Mouse (Mus musculus) skeletal muscle tissue, adult 2 months (tissue): ENCODE data around the gene Ttc39d.
A peak's percentile ranks its signal among the peaks of the same experiment; 100 is the strongest.
"Not testable (repeated sequence)": the region's sequence is repeated elsewhere in the genome, so short reads cannot be mapped to it uniquely, and the experiment has no call there.

Experiments used
- DNase-seq: peaks from one replicate; pipeline ENCODE4 v3.0.0-alpha.2; 2012; ENCODE audit warnings: low read depth, low spot score

Ttc39d gene

GRCm38 (mm10) chr17:80206671-80207581 is at the start of gene Ttc39d, which contains the start of gene Srsf7:
Gene Ttc39d, plus strand, starts transcription at chr17:80207460.
Gene Srsf7, minus strand, starts transcription at chr17:80207307.
- peak; percentile 99 for DNase-seq

GRCm38 (mm10) chr17:80157489-80157888 is 49.8 kb upstream of the Ttc39d start:
- no peak for DNase-seq

- DNase-seq: peak; percentile 79
Measured at GRCm38 (mm10) chr17:80160454-80160853, 46.8 kb upstream of the Ttc39d start.

- no peak for DNase-seq
Measured at GRCm38 (mm10) chr17:80163991-80164390, 43.3 kb upstream of the Ttc39d start.

GRCm38 (mm10) chr17:80165741-80166140 is 41.5 kb upstream of the Ttc39d start:
- peak; percentile 77 for DNase-seq

- DNase-seq: no peak
Measured at GRCm38 (mm10) chr17:80166346-80166745, 40.9 kb upstream of the Ttc39d start.

GRCm38 (mm10) chr17:80167436-80167835 is 39.8 kb upstream of the Ttc39d start:
- DNase-seq: no peak

- peak; percentile 28 for DNase-seq
Measured at GRCm38 (mm10) chr17:80167851-80168251, 39.4 kb upstream of the Ttc39d start.

GRCm38 (mm10) chr17:80168425-80169182 is 38.7 kb upstream of the Ttc39d start:
- DNase-seq: peak; percentile 40

GRCm38 (mm10) chr17:80169792-80170191 is 37.5 kb upstream of the Ttc39d start:
- DNase-seq: no peak

- DNase-seq: no peak
Measured at GRCm38 (mm10) chr17:80170951-80171350, 36.3 kb upstream of the Ttc39d start.

GRCm38 (mm10) chr17:80171948-80172347 is 35.3 kb upstream of the Ttc39d start:
- DNase-seq: no peak

GRCm38 (mm10) chr17:80172761-80173160 is 34.5 kb upstream of the Ttc39d start:
- no peak for DNase-seq

GRCm38 (mm10) chr17:80173708-80174107 is 33.6 kb upstream of the Ttc39d start:
- no peak for DNase-seq

GRCm38 (mm10) chr17:80174146-80174545 is 33.1 kb upstream of the Ttc39d start:
- DNase-seq: no peak

GRCm38 (mm10) chr17:80174699-80175385 is 32.4 kb upstream of the Ttc39d start:
- DNase-seq: no peak

- no peak for DNase-seq
Measured at GRCm38 (mm10) chr17:80175386-80175739, 31.9 kb upstream of the Ttc39d start.

GRCm38 (mm10) chr17:80175966-80176365 is 31.3 kb upstream of the Ttc39d start:
- DNase-seq: no peak

GRCm38 (mm10) chr17:80178846-80179245 is 28.4 kb upstream of the Ttc39d start:
- DNase-seq: not testable (repeated sequence)

GRCm38 (mm10) chr17:80179959-80180358 is 27.3 kb upstream of the Ttc39d start:
- peak; percentile 72 for DNase-seq

- DNase-seq: no peak
Measured at GRCm38 (mm10) chr17:80180468-80180867, 26.8 kb upstream of the Ttc39d start.

GRCm38 (mm10) chr17:80183615-80184014 is 23.6 kb upstream of the Ttc39d start:
- DNase-seq: no peak
